Mouse (Mus musculus): ENCODE results near the gene Tmem89. TPM values are rescaled to one million over a fixed set of nuclear protein-coding genes. Genes with fewer than 3 reads are reported as not detected.

Tmem89 gene
- total and polyA plus RNA-seq, 2 experiments from 2014 or later: 0.24 to 0.33 TPM

- H3K9ac ChIP-seq: no peak overlapping the region
- DNase-seq (no peak), ATAC-seq (no peak)
- 86% methylated on average over 11 of the region's 11 CpGs for WGBS
- H3K36me3 ChIP-seq (ENCODE audit: insufficient read depth): peaks cover 4% of the 10 kb centered on the region
- no peak overlapping the region for H3K27ac ChIP-seq (ENCODE audit: low read depth, low read length)
- H3K4me1 ChIP-seq (ENCODE audit: insufficient read depth): no peaks in the 10 kb centered on the region
- no peak overlapping the region for H3K4me2 ChIP-seq (ENCODE audit: low read depth)
- H3K4me3 ChIP-seq (ENCODE audit: low read depth, low read length): no peak overlapping the region
- H3K9me3 ChIP-seq (ENCODE audit: low read length): no peaks in the 10 kb centered on the region
- H3K27me3 ChIP-seq (ENCODE audit: insufficient read depth, low read length): no peaks in the 10 kb centered on the region
- TF ChIP-seq CTCF (IDR thresholded peaks at IDR 0.05; ENCODE audit: low read depth): no peak
Measured at GRCm38 (mm10) chr9:108955241-108955640, 40.8 kb downstream of the Tmem89 start.

- Histone ChIP-seq H3K9ac (no peak overlapping the region), H3K27ac (ENCODE audit: low read depth, low read length) (no peak overlapping the region), H3K4me2 (ENCODE audit: low read depth) (no peak overlapping the region), H3K4me3 (ENCODE audit: low read depth, low read length) (no peak overlapping the region), H3K36me3 (ENCODE audit: insufficient read depth) (no peaks in the 10 kb centered on the region), H3K9me3 (ENCODE audit: low read length) (no peaks in the 10 kb centered on the region), H3K27me3 (ENCODE audit: insufficient read depth, low read length) (no peaks in the 10 kb centered on the region), H3K4me1 (ENCODE audit: insufficient read depth) (no peaks in the 10 kb centered on the region)
- no peak for DNase-seq
- TF ChIP-seq CTCF (IDR thresholded peaks at IDR 0.05; ENCODE audit: low read depth): no peak
- WGBS: 94% methylated on average over 11 of the region's 11 CpGs
- no peak for ATAC-seq
Measured at GRCm38 (mm10) chr9:108955846-108956245, 41.4 kb downstream of the Tmem89 start.

GRCm38 (mm10) chr9:108963577-108963976 lies 49.2 kb downstream of the Tmem89 start:
- no peak for TF ChIP-seq CTCF (IDR thresholded peaks at IDR 0.05; ENCODE audit: low read depth)
- no peaks in the 10 kb centered on the region for H3K4me1 ChIP-seq (ENCODE audit: insufficient read depth)
- H3K36me3 ChIP-seq (ENCODE audit: insufficient read depth): no peaks in the 10 kb centered on the region
- no peak for ATAC-seq
- H3K9me3 ChIP-seq (ENCODE audit: low read length): no peaks in the 10 kb centered on the region
- DNase-seq: no peak
- H3K27ac ChIP-seq (ENCODE audit: low read depth, low read length): no peak overlapping the region
- H3K9ac ChIP-seq: no peak overlapping the region
- 79% methylated on average over 3 of the region's 3 CpGs for WGBS
- H3K27me3 ChIP-seq (ENCODE audit: insufficient read depth, low read length): no peaks in the 10 kb centered on the region
- H3K4me2 ChIP-seq (ENCODE audit: low read depth): no peak overlapping the region
- no peak overlapping the region for H3K4me3 ChIP-seq (ENCODE audit: low read depth, low read length)

- Histone ChIP-seq H3K4me3 (ENCODE audit: low read depth, low read length) (no peak overlapping the region), H3K36me3 (ENCODE audit: insufficient read depth) (no peaks in the 10 kb centered on the region), H3K27me3 (ENCODE audit: insufficient read depth, low read length) (no peaks in the 10 kb centered on the region), H3K9ac (no peak overlapping the region), H3K27ac (ENCODE audit: low read depth, low read length) (no peak overlapping the region), H3K4me2 (ENCODE audit: low read depth) (no peak overlapping the region), H3K4me1 (ENCODE audit: insufficient read depth) (no peaks in the 10 kb centered on the region), H3K9me3 (ENCODE audit: low read length) (no peaks in the 10 kb centered on the region)
- DNase-seq: no peak
- no peak for ATAC-seq
- TF ChIP-seq CTCF (IDR thresholded peaks at IDR 0.05; ENCODE audit: low read depth): no peak
- WGBS: 85% methylated on average over 6 of the region's 6 CpGs
Measured at GRCm38 (mm10) chr9:108964338-108964737, 49.9 kb downstream of the Tmem89 start.

Other genes starting within 250 kb of the Tmem89 start
- gene Prkar2a, start 225.3 kb upstream of the Tmem89 start, total RNA-seq (2014; rRNA removed): 81.2 and 104 TPM in 2 replicates
- 23.0 and 34.3 TPM in 2 replicates for gene Prkar2a, start 225.3 kb upstream of the Tmem89 start, polyA plus RNA-seq (2015; fragmentation: Nextera tagmentation; extraction: Ambion mirVana)
- gene Ip6k2, start 130.8 kb upstream of the Tmem89 start, total RNA-seq (2014; rRNA removed): 136 and 140 TPM in 2 replicates
- gene Ip6k2, start 130.8 kb upstream of the Tmem89 start, polyA plus RNA-seq (2015; fragmentation: Nextera tagmentation; extraction: Ambion mirVana): 218 and 226 TPM in 2 replicates
- gene Nckipsd, start 106.3 kb upstream of the Tmem89 start, total RNA-seq (2014; rRNA removed): 27.4 and 27.6 TPM in 2 replicates
- gene Nckipsd, start 106.3 kb upstream of the Tmem89 start, polyA plus RNA-seq (2015; fragmentation: Nextera tagmentation; extraction: Ambion mirVana): 18.6 and 24.5 TPM in 2 replicates
- gene Celsr3, start 88.3 kb upstream of the Tmem89 start, total RNA-seq (2014; rRNA removed): 43.0 and 52.2 TPM in 2 replicates
- 3.9 and 6.8 TPM in 2 replicates for gene Celsr3, start 88.3 kb upstream of the Tmem89 start, polyA plus RNA-seq (2015; fragmentation: Nextera tagmentation; extraction: Ambion mirVana)
- gene Slc26a6, start 61.3 kb upstream of the Tmem89 start, total RNA-seq (2014; rRNA removed): 19.4 and 29.6 TPM in 2 replicates
- gene Slc26a6, start 61.3 kb upstream of the Tmem89 start, polyA plus RNA-seq (2015; fragmentation: Nextera tagmentation; extraction: Ambion mirVana): 15.9 and 18.0 TPM in 2 replicates
- 327 and 365 TPM in 2 replicates for gene Uqcrc1, start 22.0 kb downstream of the Tmem89 start, total RNA-seq (2014; rRNA removed)
- 482 and 490 TPM in 2 replicates for gene Uqcrc1, start 22.0 kb downstream of the Tmem89 start, polyA plus RNA-seq (2015; fragmentation: Nextera tagmentation; extraction: Ambion mirVana)
- gene Col7a1, start 39.0 kb downstream of the Tmem89 start, total RNA-seq (2014; rRNA removed): 2.7 and 5.4 TPM in 2 replicates
- 1.3 and 1.6 TPM in 2 replicates for gene Col7a1, start 39.0 kb downstream of the Tmem89 start, polyA plus RNA-seq (2015; fragmentation: Nextera tagmentation; extraction: Ambion mirVana)
- gene Ucn2, start 71.4 kb downstream of the Tmem89 start, total RNA-seq (2014; rRNA removed): 0.23 TPM in 1 of 2 replicates, not detected in the other
- gene Ucn2, start 71.4 kb downstream of the Tmem89 start, polyA plus RNA-seq (2015; fragmentation: Nextera tagmentation; extraction: Ambion mirVana): not detected in 2 replicates
- gene Pfkfb4, start 77.2 kb downstream of the Tmem89 start, total RNA-seq (2014; rRNA removed): 27.1 and 46.4 TPM in 2 replicates
- gene Pfkfb4, start 77.2 kb downstream of the Tmem89 start, polyA plus RNA-seq (2015; fragmentation: Nextera tagmentation; extraction: Ambion mirVana): 16.6 and 21.7 TPM in 2 replicates
- gene Shisa5, start 123.9 kb downstream of the Tmem89 start, total RNA-seq (2014; rRNA removed): 66.2 and 68.4 TPM in 2 replicates
- 75.9 and 77.3 TPM in 2 replicates for gene Shisa5, start 123.9 kb downstream of the Tmem89 start, polyA plus RNA-seq (2015; fragmentation: Nextera tagmentation; extraction: Ambion mirVana)
- 22.5 and 25.3 TPM in 2 replicates for gene Trex1, start 145.1 kb downstream of the Tmem89 start, total RNA-seq (2014; rRNA removed)
- gene Trex1, start 145.1 kb downstream of the Tmem89 start, polyA plus RNA-seq (2015; fragmentation: Nextera tagmentation; extraction: Ambion mirVana): 16.5 and 20.3 TPM in 2 replicates
- 45.2 and 46.1 TPM in 2 replicates for gene Atrip, start 159.5 kb downstream of the Tmem89 start, total RNA-seq (2014; rRNA removed)
- gene Atrip, start 159.5 kb downstream of the Tmem89 start, polyA plus RNA-seq (2015; fragmentation: Nextera tagmentation; extraction: Ambion mirVana): 34.6 and 34.8 TPM in 2 replicates
- gene Ccdc51, start 167.9 kb downstream of the Tmem89 start, total RNA-seq (2014; rRNA removed): 12.2 and 12.9 TPM in 2 replicates
- gene Ccdc51, start 167.9 kb downstream of the Tmem89 start, polyA plus RNA-seq (2015; fragmentation: Nextera tagmentation; extraction: Ambion mirVana): 6.4 and 7.2 TPM in 2 replicates
- gene Tma7, start 168.0 kb downstream of the Tmem89 start, total RNA-seq (2014; rRNA removed): 177 and 216 TPM in 2 replicates
- 695 and 816 TPM in 2 replicates for gene Tma7, start 168.0 kb downstream of the Tmem89 start, polyA plus RNA-seq (2015; fragmentation: Nextera tagmentation; extraction: Ambion mirVana)
- gene Plxnb1, start 180.8 kb downstream of the Tmem89 start, total RNA-seq (2014; rRNA removed): 56.3 and 78.2 TPM in 2 replicates
- 7.3 and 10.2 TPM in 2 replicates for gene Plxnb1, start 180.8 kb downstream of the Tmem89 start, polyA plus RNA-seq (2015; fragmentation: Nextera tagmentation; extraction: Ambion mirVana)
- not detected in 2 replicates for gene Fbxw21, start 247.4 kb downstream of the Tmem89 start, total RNA-seq (2014; rRNA removed)
- gene Fbxw21, start 247.4 kb downstream of the Tmem89 start, polyA plus RNA-seq (2015; fragmentation: Nextera tagmentation; extraction: Ambion mirVana): not detected in 2 replicates